Mouse (Mus musculus): ENCODE measurements around the gene Fasn.

DNA sequence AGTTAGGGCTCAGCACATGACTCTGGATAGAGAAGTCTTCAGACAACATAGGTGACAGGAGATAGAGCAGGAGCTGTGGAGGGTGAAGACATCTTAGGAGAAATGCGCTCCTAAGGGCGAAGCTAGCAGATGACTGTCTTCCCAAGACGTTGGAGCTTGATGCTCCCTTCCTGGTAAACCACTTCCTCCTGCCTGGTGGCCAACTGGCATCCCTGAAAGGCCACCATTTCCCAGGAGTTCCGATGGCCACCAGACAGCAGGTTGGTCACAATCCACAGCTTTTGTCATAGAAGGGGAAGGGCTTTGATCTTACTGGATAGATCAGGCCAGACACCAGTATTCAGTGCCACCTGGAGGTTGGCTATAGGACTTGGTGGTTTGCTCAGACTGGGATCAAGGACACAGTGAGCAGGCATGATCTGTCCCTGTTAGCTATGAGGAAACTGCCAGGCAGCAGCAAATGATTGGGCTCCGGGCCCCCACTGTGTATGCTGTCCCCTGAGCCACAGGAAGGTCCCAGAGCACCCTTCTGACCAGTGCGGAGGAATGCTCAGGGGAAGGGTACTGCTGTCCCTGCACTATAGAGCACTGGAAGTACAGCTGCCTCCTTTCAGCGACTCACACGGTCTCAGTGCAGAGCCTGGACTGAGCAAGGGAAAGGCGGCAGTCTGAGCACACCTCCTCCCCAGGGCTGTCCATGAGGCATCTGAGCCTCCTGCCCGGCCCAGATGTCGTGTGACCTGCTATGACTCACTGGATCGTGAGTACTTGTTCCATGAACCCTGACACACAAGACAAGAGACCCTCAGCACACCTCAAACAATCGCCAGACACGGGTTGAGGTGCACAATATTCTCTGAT, 62.3 kb downstream of the Fasn start:
- TF ChIP-seq CTCF (IDR thresholded peaks at IDR 0.05; ENCODE audit: extremely low read depth, insufficient read depth, low read length) (no peak), POLR2A (IDR thresholded peaks at IDR 0.05; ENCODE audit: extremely low read depth, insufficient read depth, low read length) (no peak)

Data from cortical plate, adult 2 months (tissue).